Mouse (Mus musculus) left cerebral cortex, adult 8-10 months (tissue): Measurements from ENCODE around the gene Adm2. TPM values are rescaled to one million over a fixed set of nuclear protein-coding genes. Genes with fewer than 3 reads are reported as not detected.

Source experiments
- DNase-seq, 2 experiments: peaks; one replicate each; pipeline ENCODE4 v3.0.0; 2022; ENCODE audit warnings: low spot score in 2 of 2
- microRNA-seq, 2 experiments: library from miRNA; unstranded; fragments of <30 nt; microRNA quantifications; one replicate each; pipeline ENCODE4 v1.2.0; 2022
- total RNA-seq, 4 experiments: library from RNA; stranded (reverse); gene quantifications; 2 replicates each; pipeline ENCODE4 v1.2.4; 2022

Gene Adm2
- total RNA-seq, 4 experiments from 2014 or later: not detected

- DNase-seq: peak; percentile 91 to 95
These were observed 33.0 kb downstream of the Adm2 start, which contains the start of the genes Lmf2 and Ncaph2 for GRCm38 (mm10) chr15:89355241-89356187. Gene Lmf2, minus strand, starts transcription at chr15:89355659. Gene Ncaph2, plus strand, starts transcription at chr15:89355719.

- DNase-seq: no peak
These were observed 33.9 kb downstream of the Adm2 start for GRCm38 (mm10) chr15:89356372-89356771.

- no peak for DNase-seq
These were observed 36.3 kb downstream of the Adm2 start for GRCm38 (mm10) chr15:89358784-89359183.

- no peak for DNase-seq
These were observed 40.5 kb downstream of the Adm2 start for GRCm38 (mm10) chr15:89363051-89363450.

DNA sequence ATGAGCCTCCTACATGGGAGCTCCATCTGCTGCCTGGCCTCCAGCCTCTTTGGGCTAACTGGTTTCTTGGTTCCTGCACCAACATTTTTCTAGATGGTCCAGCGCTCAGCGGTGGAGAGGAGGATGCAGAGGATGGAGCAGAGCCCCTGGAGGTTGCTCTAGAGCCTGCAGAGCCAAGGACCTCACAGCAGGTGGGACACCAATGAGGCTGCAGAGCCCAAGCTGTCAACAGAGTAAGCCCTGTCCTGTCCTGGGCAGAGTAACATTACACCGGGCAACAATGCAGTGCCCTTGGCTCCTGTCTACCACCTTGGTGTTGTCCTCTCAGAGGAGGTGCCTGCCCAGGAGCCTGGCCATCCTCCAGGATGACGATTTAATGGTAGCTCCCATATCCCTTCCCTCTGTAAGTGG is 42.6 kb downstream of the Adm2 start:
- DNase-seq: no peak

DNA sequence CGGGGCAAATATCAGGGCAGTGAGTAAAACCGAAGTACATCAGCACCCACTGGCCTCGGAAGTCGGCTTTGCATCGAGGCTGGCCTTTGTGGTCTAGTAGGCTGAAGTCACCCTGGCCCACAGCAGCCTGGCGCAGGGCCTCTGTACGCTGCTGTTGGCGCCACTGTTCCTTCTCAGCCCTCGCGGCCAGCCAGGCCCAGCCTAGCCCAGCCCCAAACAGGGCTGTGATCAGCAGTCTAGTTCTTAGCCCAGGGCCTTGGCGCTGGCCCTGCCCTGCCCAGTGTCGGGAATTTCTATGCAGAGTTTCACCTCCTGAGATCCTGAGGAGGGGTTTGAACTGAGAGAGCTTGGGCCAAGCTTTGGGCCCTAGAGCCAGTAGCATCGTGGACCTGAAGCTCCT is 49.5 kb downstream of the Adm2 start:
- no peak for DNase-seq

DNA sequence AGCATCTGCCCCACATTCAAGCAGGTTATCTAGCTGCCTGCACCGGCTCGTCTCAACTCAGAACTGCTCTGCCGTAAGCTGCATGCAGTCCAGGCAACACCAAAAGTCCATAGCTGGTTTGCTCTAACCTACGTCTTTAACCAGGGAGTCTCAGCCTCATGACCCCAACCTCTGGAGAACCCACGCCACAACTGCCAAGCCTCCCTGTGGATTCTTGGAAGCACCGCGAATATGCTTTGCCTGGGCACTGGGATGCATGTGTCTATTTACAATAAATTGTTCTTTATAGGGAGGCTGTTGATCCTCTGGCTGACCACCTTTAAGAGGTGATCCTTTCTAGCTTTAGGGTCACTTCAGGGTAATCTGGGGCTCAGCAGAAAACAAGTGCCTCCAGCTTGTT is 50.0 kb downstream of the Adm2 start:
- no peak for DNase-seq

DNA sequence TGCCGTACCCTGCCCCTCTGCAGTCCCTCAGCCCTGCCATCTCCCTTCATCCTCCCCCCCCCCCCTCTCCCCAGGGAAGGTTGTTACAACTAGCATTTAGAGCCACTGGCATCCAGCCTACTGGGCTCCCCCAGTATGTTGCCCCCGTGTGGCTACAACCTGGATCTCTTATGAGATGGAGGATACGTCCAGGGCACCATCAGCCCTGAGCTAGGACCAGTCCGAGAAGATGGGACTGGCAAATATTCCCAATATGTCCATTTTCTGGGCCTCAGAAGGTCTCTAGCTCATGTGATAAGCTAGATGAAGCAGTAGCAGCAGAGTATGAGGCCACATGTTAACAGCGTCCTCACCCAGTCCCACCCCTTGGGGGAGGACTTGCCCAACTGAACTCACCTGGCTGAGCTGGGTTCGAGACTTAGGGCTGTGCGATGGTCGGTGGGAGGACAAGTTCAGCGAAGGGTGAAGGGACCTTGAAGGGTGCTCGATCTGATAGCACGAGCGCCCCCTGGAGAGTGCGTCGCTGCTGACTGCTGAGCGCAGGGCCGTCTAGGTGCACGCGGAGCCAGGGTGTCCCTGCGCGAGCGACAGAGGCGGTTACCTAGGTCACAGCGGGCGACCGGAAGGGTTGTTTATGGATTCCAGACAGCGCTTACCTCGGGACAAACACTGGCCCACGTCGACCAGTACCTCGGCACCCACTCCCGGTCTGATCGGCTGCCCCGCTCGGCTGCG is 50.7 kb downstream of the Adm2 start:
- DNase-seq: peak; percentile 70 to 75

GRCm38 (mm10) chr15:89373762-89374248 is 51.3 kb downstream of the Adm2 start, which contains the start of gene Sco2:
Gene Sco2, minus strand, starts transcription at chr15:89373846.
- DNase-seq: peak; percentile 85 to 95

Small RNA genes within 50 kb of the gene (microRNA-seq; reads per million reads assigned to microRNA genes)
- 9.0 to 10.3 reads per million in 2 experiments for gene Mir6959

Other genes with a start within 250 kb of the Adm2 start
- 10 to 100 TPM; 17.3 to 21.8 (median 18.0) TPM for gene Trabd, start 247.6 kb upstream of the Adm2 start, total RNA-seq
- gene Selenoo, start 233.6 kb upstream of the Adm2 start, total RNA-seq: 10 to 100 TPM; 22.7 to 27.6 (median 24.7) TPM
- 10 to 100 TPM; 27.2 to 30.8 (median 28.6) TPM for gene Tubgcp6, start 199.6 kb upstream of the Adm2 start, total RNA-seq
- 10 to 100 TPM; 12.5 to 17.1 (median 14.2) TPM for gene Hdac10, start 194.0 kb upstream of the Adm2 start, total RNA-seq
- 10 to 100 TPM in 2 of 4 experiments, 1 to 10 TPM in 2; 9.5 to 10.6 (median 10.1) TPM for gene Mapk12, start 182.0 kb upstream of the Adm2 start, total RNA-seq
- gene Mapk11, start 173.1 kb upstream of the Adm2 start, total RNA-seq: 10 to 100 TPM; 35.8 to 40.9 (median 39.4) TPM
- 10 to 100 TPM; 42.6 to 60.9 (median 54.8) TPM for gene Plxnb2, start 141.9 kb upstream of the Adm2 start, total RNA-seq
- gene Dennd6b, start 126.2 kb upstream of the Adm2 start, total RNA-seq: 10 to 100 TPM; 46.2 to 59.3 (median 50.7) TPM
- 100 to 1,000 TPM; 150 to 165 (median 161) TPM for gene Ppp6r2, start 111.2 kb upstream of the Adm2 start, total RNA-seq
- 100 to 1,000 TPM; 230 to 240 (median 238) TPM for gene Sbf1, start 7.4 kb upstream of the Adm2 start, total RNA-seq
- gene Miox, start 11.7 kb downstream of the Adm2 start, total RNA-seq: not detected
- 10 to 100 TPM; 15.7 to 22.6 (median 19.9) TPM for gene Lmf2, start 32.9 kb downstream of the Adm2 start, total RNA-seq
- gene Ncaph2, start 33.0 kb downstream of the Adm2 start, total RNA-seq: 100 to 1,000 TPM in 3 of 4 experiments, 10 to 100 TPM in 1; 98.3 to 110 (median 107) TPM
- gene Sco2, start 51.1 kb downstream of the Adm2 start, total RNA-seq: 10 to 100 TPM; 23.2 to 28.0 (median 26.8) TPM
- gene Tymp, start 54.3 kb downstream of the Adm2 start, total RNA-seq: 1 to 10 TPM in 2 of 4 experiments, under 1 TPM in 2; 0.57 to 1.4 (median 0.90) TPM
- gene Odf3b, start 56.6 kb downstream of the Adm2 start, total RNA-seq: 1 to 10 TPM; 1.9 to 3.8 (median 2.8) TPM
- 1 to 10 TPM in 1 of 4 experiments, under 1 TPM in 3; 0.70 to 1.1 (median 0.87) TPM for gene Klhdc7b, start 62.2 kb downstream of the Adm2 start, total RNA-seq
- not detected for gene Syce3, start 87.8 kb downstream of the Adm2 start, total RNA-seq
- 1 to 10 TPM; 1.2 to 2.2 (median 1.5) TPM for gene Cpt1b, start 103.1 kb downstream of the Adm2 start, total RNA-seq
- gene C730034F03Rik, start 106.9 kb downstream of the Adm2 start, total RNA-seq: 1 to 10 TPM; 1.4 to 2.2 (median 1.5) TPM
- gene Gm44502, start 107.0 kb downstream of the Adm2 start, total RNA-seq: under 1 TPM in 1 of 4 experiments, not detected in 3; 0.37 TPM
- gene Chkb, start 107.2 kb downstream of the Adm2 start, total RNA-seq: 10 to 100 TPM; 37.4 to 49.3 (median 42.9) TPM
- gene Mapk8ip2, start 131.2 kb downstream of the Adm2 start, total RNA-seq: 100 to 1,000 TPM; 240 to 262 (median 246) TPM
- gene Arsa, start 154.7 kb downstream of the Adm2 start, total RNA-seq: 10 to 100 TPM; 31.8 to 37.3 (median 35.9) TPM
- 100 to 1,000 TPM; 192 to 223 (median 197) TPM for gene Shank3, start 176.9 kb downstream of the Adm2 start, total RNA-seq
- 1 to 10 TPM; 1.6 to 3.5 (median 2.3) TPM for gene Acr, start 245.6 kb downstream of the Adm2 start, total RNA-seq